Comparison of ENCODE assay signal across 21 mouse cellular contexts in genomic region chr1:166016306-166016705, GRCm38 (mm10). TPM values are rescaled to one million over a fixed set of nuclear protein-coding genes. Genes with fewer than 3 reads are reported as not detected.
A peak's percentile ranks its signal among the peaks of the same experiment; 100 is the strongest.
DNase-seq lines count a peak whose midpoint lies in the region; ATAC-seq and TF ChIP-seq lines count a peak whose summit lies in the region.
"Had no signal": no experiment of that assay in that cellular context is flagged by ENCODE, and none has a peak within 500 bp of the region (broad histone marks: within the 10 kb centered on the region; RNA-seq: fewer than 3 reads in every experiment).

No protein-coding gene starts in this region.

- H3K27me3 ChIP-seq in midbrain, embryonic 11.5 days (ENCODE audit: control insufficient read depth, insufficient read depth, low read length), result no peaks in the 10 kb centered on the region
- no peaks in the 10 kb centered on the region for H3K27me3 ChIP-seq in midbrain, postnatal 0 days (ENCODE audit: insufficient read depth, low read length)
- H3K27me3 ChIP-seq in cerebellum, adult 2 months (ENCODE audit: control insufficient read depth, insufficient read depth, low read length), result no peaks in the 10 kb centered on the region
- H3K27me3 ChIP-seq: heart, embryonic 12.5 days; limb, embryonic 15.5 days had no signal

- H3K4me2 ChIP-seq in midbrain, embryonic 11.5 days, result no peak overlapping the region
- no peak overlapping the region for H3K4me2 ChIP-seq in midbrain, postnatal 0 days (ENCODE audit: low read depth, low read length, poor library complexity, severe bottlenecking)
- H3K4me2 ChIP-seq: heart, embryonic 12.5 days; limb, embryonic 15.5 days had no signal

- no peak overlapping the region for H3K9ac ChIP-seq in midbrain, embryonic 11.5 days (ENCODE audit: low read length)
- H3K9ac ChIP-seq in midbrain, postnatal 0 days (replicated peaks; ENCODE audit: low read length, poor library complexity, severe bottlenecking), result no peak overlapping the region
- H3K9ac ChIP-seq: forebrain, postnatal 0 days; heart, embryonic 12.5 days; limb, embryonic 15.5 days had no signal

- H3K4me1 ChIP-seq in midbrain, embryonic 11.5 days (ENCODE audit: control insufficient read depth, insufficient read depth, low read length), result no peaks in the 10 kb centered on the region
- no peaks in the 10 kb centered on the region for H3K4me1 ChIP-seq in midbrain, postnatal 0 days (ENCODE audit: insufficient read depth, low read length)
- H3K4me1 ChIP-seq in cerebellum, adult 2 months (ENCODE audit: control insufficient read depth, insufficient read depth, low read length), result no peaks in the 10 kb centered on the region
- H3K4me1 ChIP-seq: embryonic facial prominence, embryonic 10.5 days; limb, embryonic 15.5 days had no signal

- 77% methylated on average over 4 of the region's 4 CpGs for WGBS in midbrain, embryonic 11.5 days
- WGBS in midbrain, postnatal 0 days, result 59% methylated on average over 4 of the region's 4 CpGs
- 85% methylated on average over 4 of the region's 4 CpGs for WGBS in cerebellum, adult 2 months

- TF ChIP-seq POLR2A in cerebellum, adult 2 months (IDR thresholded peaks at IDR 0.05; ENCODE audit: borderline replicate concordance, insufficient read depth, low read length), result no peak

- no peaks in the 10 kb centered on the region for H3K9me3 ChIP-seq in midbrain, embryonic 11.5 days (ENCODE audit: control insufficient read depth, low read length)
- no peaks in the 10 kb centered on the region for H3K9me3 ChIP-seq in midbrain, postnatal 0 days (ENCODE audit: low read length)
- H3K9me3 ChIP-seq: embryonic facial prominence, embryonic 10.5 days; heart, embryonic 12.5 days; limb, embryonic 15.5 days had no signal

- no peak for TF ChIP-seq CTCF in midbrain, postnatal 0 days (IDR thresholded peaks at IDR 0.05)
- no peak for TF ChIP-seq CTCF in cerebellum, adult 2 months (IDR thresholded peaks at IDR 0.05; ENCODE audit: borderline replicate concordance, insufficient read depth, low read depth, low read length)

- peak; percentile 41 for DNase-seq in midbrain, embryonic 11.5 days (ENCODE audit: low spot score, missing footprints)
- no peak for DNase-seq in midbrain, postnatal 0 days (ENCODE audit: low spot score)
- DNase-seq in natural killer cell, adult 2 months (ENCODE audit: low spot score in 2 of 2), result peak; percentile 45 to 61
- no peak for DNase-seq in urinary bladder, postnatal 10 days (ENCODE audit: low spot score)
- DNase-seq in cerebellum, adult 2 months, result no peak
- DNase-seq in gastrocnemius, postnatal 4 days (ENCODE audit: low spot score in 2 of 2), result no peak
- no peak for DNase-seq in ovary, postnatal 10 days (ENCODE audit: low spot score)
- DNase-seq: B cell, adult 2 months; cerebellum, postnatal 14 days; forebrain, postnatal 0 days; heart, postnatal 36 days; lung, adult 2 months; right cerebral cortex, adult 18-20 months had no signal

- ATAC-seq in midbrain, embryonic 11.5 days (ENCODE audit: low FRiP score), result no peak
- ATAC-seq in midbrain, postnatal 0 days (ENCODE audit: low FRiP score), result no peak
- peak; percentile 37 for ATAC-seq in granulocyte monocyte progenitor cell, adult 5-6 weeks (replicated peaks; ENCODE audit: poor library complexity, severe bottlenecking)
- ATAC-seq: forebrain, postnatal 0 days; hindbrain, postnatal 0 days had no signal

- H3K27ac ChIP-seq in midbrain, embryonic 11.5 days (ENCODE audit: low read depth, low read length), result no peak overlapping the region
- no peak overlapping the region for H3K27ac ChIP-seq in midbrain, postnatal 0 days (ENCODE audit: low read depth, low read length)
- no peak overlapping the region for H3K27ac ChIP-seq in cerebellum, adult 2 months (ENCODE audit: insufficient read depth, low read length)
- H3K27ac ChIP-seq: embryonic facial prominence, embryonic 10.5 days; hindbrain, postnatal 0 days; layer of hippocampus, adult 2 months; limb, embryonic 15.5 days; macrophage had no signal

- H3K36me3 ChIP-seq in midbrain, embryonic 11.5 days (ENCODE audit: control insufficient read depth, insufficient read depth, low read length), result no peaks in the 10 kb centered on the region
- no peaks in the 10 kb centered on the region for H3K36me3 ChIP-seq in midbrain, postnatal 0 days (ENCODE audit: insufficient read depth, low read length)
- H3K36me3 ChIP-seq: embryonic facial prominence, embryonic 10.5 days; heart, embryonic 12.5 days; limb, embryonic 15.5 days had no signal

- H3K4me3 ChIP-seq in midbrain, embryonic 11.5 days (ENCODE audit: low read depth, low read length), result no peak overlapping the region
- no peak overlapping the region for H3K4me3 ChIP-seq in midbrain, postnatal 0 days (ENCODE audit: low read depth, low read length)
- H3K4me3 ChIP-seq in cerebellum, adult 2 months (replicated peaks; ENCODE audit: insufficient read depth, low read depth, low read length), result no peak overlapping the region
- H3K4me3 ChIP-seq: embryonic facial prominence, embryonic 10.5 days; erythroblast, embryonic 14.5 days; heart, embryonic 12.5 days; layer of hippocampus, adult 2 months; limb, embryonic 15.5 days had no signal

RNA-seq across cellular contexts. Expression of gene Pou2f1, which starts 13.8 kb away (rescaled TPM):
- 31.3 and 32.1 TPM in 2 replicates for polyA plus RNA-seq in midbrain, embryonic 11.5 days (2014; fragmentation: Nextera tagmentation; extraction: Ambion mirVana)
- 26.8 and 27.2 TPM in 2 replicates for total RNA-seq in midbrain, postnatal 0 days (2014; rRNA removed)
- 17.3 and 21.5 TPM in 2 replicates for polyA plus RNA-seq in midbrain, postnatal 0 days (2015; fragmentation: Nextera tagmentation; extraction: Ambion mirVana)
- total RNA-seq in granulocyte monocyte progenitor cell, adult 5-6 weeks (2014; fragmentation: Nextera tagmentation), result 20.4 and 31.4 TPM in 2 replicates
- 12.7 and 20.3 TPM in 2 replicates for total RNA-seq in granulocyte monocyte progenitor cell, adult 5-6 weeks (2017)
- 11.0 and 12.2 TPM in 2 replicates for polyA plus RNA-seq in cerebellum, adult 2 months (2012; rRNA removed)
- 10 to 100 TPM; 11.2 TPM for total RNA-seq in gastrocnemius, postnatal 4 days (2021)

Comparison
In these comparisons a context has a peak if more than half of its experiments do, and no peak if none do; other contexts are left out.
1. DNase-seq: peak in midbrain, embryonic 11.5 days (single experiment) and natural killer cell, adult 2 months (2 of 2); none in midbrain, postnatal 0 days (single experiment), urinary bladder, postnatal 10 days (single experiment), cerebellum, adult 2 months (0 of 2), gastrocnemius, postnatal 4 days (0 of 2) and ovary, postnatal 10 days (single experiment).